Mouse (Mus musculus) limb, embryonic 13.5 days (tissue): ENCODE measurements around the gene Zp3. TPM values are rescaled to one million over a fixed set of nuclear protein-coding genes. Genes with fewer than 3 reads are reported as not detected.

Experiments
- ATAC-seq: fragments of 200-750 bp; cut with Nextera tagmentation; 2 replicates; pipeline ENCODE4 v1.8.0; 2017; ENCODE audit warnings: low read depth, moderate number of reproducible peaks, moderate TSS enrichment; ENCODE audit not compliant: low FRiP score
- H3K27ac ChIP-seq: fragments of 300-500 bp; sonication (generic); 2 replicates; pipeline ENCODE4 v1.5.1; 2015; ENCODE audit warnings: inconsistent platforms, mild to moderate bottlenecking, moderate library complexity
- H3K27me3 ChIP-seq: fragments of 300-500 bp; sonication (generic); 2 replicates; pipeline ENCODE4 v1.6.1; 2015; ENCODE audit warnings: mild to moderate bottlenecking, inconsistent platforms
- H3K36me3 ChIP-seq: fragments of 300-500 bp; sonication (generic); 2 replicates; pipeline ENCODE4 v1.6.1; 2015; ENCODE audit warnings: inconsistent platforms, mild to moderate bottlenecking, moderate library complexity
- H3K4me1 ChIP-seq: fragments of 300-500 bp; sonication (generic); 2 replicates; pipeline ENCODE4 v1.6.1; 2015; ENCODE audit warnings: inconsistent platforms
- H3K4me2 ChIP-seq: fragments of 300-500 bp; sonication (generic); replicated peaks from 2 replicates; pipeline ENCODE4 v1.6.1; 2015; ENCODE audit warnings: inconsistent platforms, mild to moderate bottlenecking, moderate library complexity
- H3K4me3 ChIP-seq: fragments of 300-500 bp; sonication (generic); 2 replicates; pipeline ENCODE4 v1.5.1; 2015; ENCODE audit warnings: moderate library complexity, mild to moderate bottlenecking, inconsistent platforms
- H3K9ac ChIP-seq: fragments of 300-500 bp; sonication (generic); 2 replicates; pipeline ENCODE4 v1.6.1; 2015; ENCODE audit warnings: mild to moderate bottlenecking, inconsistent platforms
- H3K9me3 ChIP-seq: fragments of 300-500 bp; sonication (generic); 2 replicates; pipeline ENCODE4 v1.6.1; 2016; ENCODE audit warnings: inconsistent platforms
- WGBS: fragments of 180-500 bp; shearing (Covaris S2); methylation state at CpG from one replicate; pipeline ENCODE4 v1.1.7; 2015; 5-methylcytosine and 5-hydroxymethylcytosine counted together
- polyA plus RNA-seq: library from polyadenylated mRNA; unstranded; fragments of >200 nt; fragmentation: Nextera tagmentation; extraction: Ambion mirVana; gene quantifications from 2 replicates; pipeline ENCODE4 v1.2.1, GENCODE M21; 2015

Zp3 gene
- polyA plus RNA-seq, 1 experiment from 2014 or later, result 0.22 TPM

DNA sequence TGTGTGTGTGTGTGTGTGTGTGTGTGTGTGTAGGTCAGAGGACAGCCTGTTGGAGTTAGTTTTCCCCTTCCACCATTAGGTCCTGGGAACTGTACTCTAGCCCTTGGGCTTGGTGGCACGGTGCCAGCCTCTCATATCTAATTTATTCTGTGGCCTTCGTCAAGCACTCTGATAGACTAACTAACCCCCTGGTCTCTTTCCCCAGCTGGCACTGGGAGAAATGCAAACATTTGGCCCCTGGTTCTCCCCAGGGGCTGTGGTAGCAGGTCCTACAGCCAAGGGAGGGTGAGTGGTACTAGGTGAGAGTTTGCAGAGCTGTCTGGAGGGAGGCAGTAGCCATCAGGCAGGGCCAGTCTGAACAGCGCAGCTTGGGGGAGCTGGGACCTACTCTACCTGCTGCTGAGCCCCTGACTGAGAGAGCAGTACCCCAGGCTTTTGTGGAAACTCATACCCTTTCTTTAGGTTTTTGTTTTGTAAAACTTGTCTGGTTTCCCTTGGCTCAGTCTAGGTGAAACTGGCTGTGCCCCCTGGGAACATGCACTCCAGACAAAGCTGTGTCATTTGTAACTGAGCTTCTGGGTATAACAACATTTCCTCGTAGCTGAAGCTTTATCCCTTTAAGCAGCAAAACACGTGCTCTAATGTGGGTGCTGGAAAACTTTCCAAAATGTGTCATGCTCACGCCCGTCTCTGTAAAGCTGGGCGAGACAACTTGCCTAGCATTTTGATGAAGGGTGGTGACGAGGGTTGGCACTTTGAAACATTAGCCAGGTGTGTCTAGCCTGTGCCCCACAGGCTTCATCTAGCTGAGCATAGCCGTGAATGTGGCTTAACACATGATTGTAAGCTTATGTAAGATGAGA, 36.3 kb downstream of the Zp3 start:
- H3K27me3 ChIP-seq, result no peaks in the 10 kb centered on the region
- H3K4me3 ChIP-seq, result no peak overlapping the region
- H3K36me3 ChIP-seq, result peaks cover 75% of the 10 kb centered on the region
- ATAC-seq, result no peak
- no peak overlapping the region; the same call in 1 of the 2 replicates for H3K27ac ChIP-seq
- H3K4me2 ChIP-seq, result no peak overlapping the region
- 66% methylated on average over 10 of the region's 10 CpGs for WGBS
- H3K4me1 ChIP-seq, result peaks cover 21% of the 10 kb centered on the region
- no peaks in the 10 kb centered on the region for H3K9me3 ChIP-seq
- H3K9ac ChIP-seq, result 0 out of 2 replicates have a peak overlapping the region, but pooled peaks have one; percentile 43

DNA sequence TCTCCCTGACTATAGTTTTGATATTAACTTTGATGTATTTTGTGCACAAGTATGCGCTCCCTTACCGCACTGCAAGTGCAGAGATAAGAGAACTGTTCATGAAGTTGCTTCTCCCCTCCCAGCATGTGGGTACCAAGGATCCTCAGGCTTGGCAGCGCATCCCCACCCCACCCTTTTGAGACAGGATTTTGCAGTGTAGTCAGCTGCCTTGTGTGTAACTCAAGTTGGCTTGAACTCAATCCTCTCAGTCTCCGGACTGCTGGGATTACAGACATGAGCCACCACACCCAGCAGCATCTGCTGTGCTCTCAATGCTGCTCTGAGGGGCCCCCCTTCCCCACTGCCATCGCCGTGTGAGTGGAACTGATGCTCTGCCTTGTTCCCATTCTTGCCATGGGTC, 37.4 kb downstream of the Zp3 start:
- no peak for ATAC-seq
- H3K4me2 ChIP-seq, result no peak overlapping the region
- H3K27me3 ChIP-seq, result no peaks in the 10 kb centered on the region
- WGBS, result 95% methylated on average over 6 of the region's 6 CpGs
- H3K27ac ChIP-seq, result no peak overlapping the region
- peaks cover 21% of the 10 kb centered on the region for H3K4me1 ChIP-seq
- H3K36me3 ChIP-seq, result peaks cover 75% of the 10 kb centered on the region
- no peak overlapping the region for H3K9ac ChIP-seq
- H3K4me3 ChIP-seq, result no peak overlapping the region
- no peaks in the 10 kb centered on the region for H3K9me3 ChIP-seq

DNA sequence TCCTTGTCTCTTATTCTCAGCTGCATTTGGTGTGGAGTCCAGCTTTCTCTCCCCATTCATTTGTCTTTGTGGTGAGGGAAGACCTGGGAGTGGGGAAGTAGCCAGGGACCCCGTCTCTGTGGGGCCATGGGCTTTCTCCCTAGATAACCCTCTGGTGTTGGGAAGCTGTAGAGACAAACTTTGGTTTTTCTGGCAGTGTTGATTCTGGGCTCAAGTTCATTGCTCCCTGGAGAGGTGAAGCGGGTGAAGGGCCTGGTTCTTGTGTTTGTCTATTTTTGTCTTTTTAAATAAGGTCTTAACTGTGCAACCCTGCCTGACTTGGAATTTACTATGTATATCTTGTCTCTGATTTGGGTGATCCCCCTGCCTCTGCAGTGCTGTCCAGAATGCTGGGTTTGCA, 38.8 kb downstream of the Zp3 start:
- no peaks in the 10 kb centered on the region for H3K27me3 ChIP-seq
- H3K4me1 ChIP-seq, result peaks cover 21% of the 10 kb centered on the region
- H3K9ac ChIP-seq, result no peak overlapping the region
- H3K4me2 ChIP-seq, result no peak overlapping the region
- H3K4me3 ChIP-seq, result no peak overlapping the region
- H3K36me3 ChIP-seq, result peaks cover 72% of the 10 kb centered on the region
- WGBS, result 84% methylated on average over 2 of the region's 2 CpGs
- H3K27ac ChIP-seq, result no peak overlapping the region
- no peak for ATAC-seq
- H3K9me3 ChIP-seq, result no peaks in the 10 kb centered on the region

DNA sequence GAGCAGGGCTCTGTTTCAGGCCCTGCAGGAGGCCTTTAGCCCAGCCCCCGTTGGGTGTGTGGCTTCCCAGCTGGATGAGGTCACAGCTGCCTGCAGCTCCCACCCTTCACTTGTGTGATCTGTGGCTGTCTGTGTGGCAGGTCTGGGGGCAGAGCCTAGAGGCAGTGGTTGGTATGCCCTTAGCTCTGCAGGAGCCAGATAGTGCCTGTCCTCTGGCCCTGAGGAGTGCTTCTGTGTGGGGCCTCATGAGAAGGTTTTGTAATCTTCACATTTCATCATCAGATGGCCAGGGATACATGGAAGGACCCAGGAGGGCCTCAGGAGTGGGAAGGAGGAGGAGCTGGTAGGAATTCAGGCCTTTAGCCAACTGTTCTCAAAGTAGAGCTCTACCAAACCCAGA, 40.0 kb downstream of the Zp3 start:
- Histone ChIP-seq H3K9ac (no peak overlapping the region), H3K9me3 (no peaks in the 10 kb centered on the region), H3K36me3 (peaks cover 71% of the 10 kb centered on the region), H3K4me3 (no peak overlapping the region), H3K27ac (no peak overlapping the region), H3K4me1 (peaks cover 21% of the 10 kb centered on the region), H3K4me2 (no peak overlapping the region), H3K27me3 (no peaks in the 10 kb centered on the region)
- no peak for ATAC-seq
- WGBS, result 19% methylated on average over 1 of the region's 1 CpGs

DNA sequence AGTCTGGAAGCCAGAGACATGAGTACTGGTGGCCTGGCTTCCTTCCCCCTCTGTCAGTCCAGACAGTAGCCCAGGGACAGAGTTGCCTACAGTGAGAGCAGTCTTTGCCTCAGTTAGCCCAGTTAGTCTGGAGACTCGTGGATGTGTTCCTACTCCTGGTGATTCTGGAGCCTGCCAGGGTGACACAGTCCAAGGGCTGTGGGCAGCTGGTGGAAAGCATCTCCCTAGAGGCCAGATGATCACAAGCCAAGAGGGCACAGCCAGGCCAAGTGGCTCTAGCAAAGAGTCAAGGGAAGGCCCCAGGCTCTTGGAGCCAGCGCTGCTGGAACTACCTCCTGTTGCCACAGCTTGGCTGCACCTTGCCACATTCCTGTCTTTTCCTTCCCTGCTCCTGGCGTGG, 45.8 kb downstream of the Zp3 start:
- no peaks in the 10 kb centered on the region for H3K27me3 ChIP-seq
- H3K4me1 ChIP-seq, result no peaks in the 10 kb centered on the region
- 77% methylated on average over 3 of the region's 3 CpGs for WGBS
- no peaks in the 10 kb centered on the region for H3K9me3 ChIP-seq
- no peak overlapping the region for H3K27ac ChIP-seq
- ATAC-seq, result no peak
- peaks cover 83% of the 10 kb centered on the region for H3K36me3 ChIP-seq
- H3K4me2 ChIP-seq, result no peak overlapping the region
- H3K4me3 ChIP-seq, result no peak overlapping the region
- H3K9ac ChIP-seq, result no peak overlapping the region

DNA sequence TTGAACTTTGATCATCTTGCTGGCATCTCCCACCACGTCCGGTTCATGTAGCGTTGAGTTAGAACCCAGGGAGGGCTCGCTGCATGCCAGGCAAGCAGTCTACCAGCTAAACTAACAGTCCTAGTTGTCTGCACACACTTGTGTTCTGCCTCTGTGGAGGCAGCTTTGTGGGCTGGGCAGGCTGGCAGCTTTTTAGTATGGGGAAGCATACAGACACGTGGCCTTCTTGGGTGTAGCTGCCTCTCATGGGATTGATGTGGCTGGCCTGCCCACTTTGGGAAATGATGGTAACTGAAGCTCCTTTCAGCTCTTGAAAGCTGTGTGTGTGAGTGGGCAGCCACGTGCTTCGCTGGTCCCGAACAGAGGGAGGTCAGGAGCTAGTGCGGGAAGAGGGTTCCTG, 47.0 kb downstream of the Zp3 start:
- no peak overlapping the region for H3K27ac ChIP-seq
- ATAC-seq, result no peak
- H3K27me3 ChIP-seq, result no peaks in the 10 kb centered on the region
- H3K9ac ChIP-seq, result no peak overlapping the region
- WGBS, result 91% methylated on average over 9 of the region's 9 CpGs
- H3K9me3 ChIP-seq, result no peaks in the 10 kb centered on the region
- H3K4me1 ChIP-seq, result no peaks in the 10 kb centered on the region
- H3K4me3 ChIP-seq, result no peak overlapping the region
- peaks cover 85% of the 10 kb centered on the region for H3K36me3 ChIP-seq
- H3K4me2 ChIP-seq, result no peak overlapping the region

DNA sequence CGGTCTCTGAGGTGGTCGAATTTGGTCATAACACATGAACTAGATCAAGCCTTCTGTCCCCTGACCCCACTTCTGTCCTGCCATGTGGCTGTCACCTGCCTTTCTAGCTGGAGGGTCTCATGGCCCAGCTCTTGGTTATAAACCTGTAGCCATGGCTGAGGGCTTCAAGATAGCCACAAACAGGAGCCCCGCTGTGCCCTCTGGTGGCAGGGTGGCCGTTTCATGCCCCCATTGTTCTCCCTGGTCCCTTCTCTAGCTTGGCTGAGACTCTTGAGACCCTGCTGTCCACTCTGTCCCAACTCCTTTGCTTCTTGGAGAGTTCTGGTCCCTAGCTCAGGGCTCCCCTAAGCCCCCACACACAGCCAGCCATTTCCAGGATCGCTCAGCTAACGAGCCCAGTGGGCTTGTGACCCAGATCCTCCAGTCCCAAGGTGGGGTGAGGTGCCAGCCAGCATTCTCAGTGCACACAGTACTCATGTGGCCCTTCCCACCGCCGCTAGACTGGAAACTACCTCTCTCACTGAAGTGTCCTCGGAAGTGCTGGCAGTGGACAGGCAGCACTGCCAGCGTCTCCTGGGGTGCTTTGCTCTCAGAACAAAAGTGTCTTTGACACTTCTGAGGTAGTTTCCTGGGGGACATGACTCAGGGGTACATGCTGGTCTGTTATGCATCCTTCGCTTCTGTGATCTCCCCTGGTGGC, 47.9 kb downstream of the Zp3 start:
- WGBS, result 86% methylated on average over 11 of the region's 11 CpGs
- Histone ChIP-seq H3K9ac (no peak overlapping the region), H3K4me1 (no peaks in the 10 kb centered on the region), H3K4me3 (no peak overlapping the region), H3K27ac (no peak overlapping the region), H3K4me2 (no peak overlapping the region), H3K36me3 (peaks cover 85% of the 10 kb centered on the region), H3K9me3 (no peaks in the 10 kb centered on the region), H3K27me3 (no peaks in the 10 kb centered on the region)
- no peak for ATAC-seq

DNA sequence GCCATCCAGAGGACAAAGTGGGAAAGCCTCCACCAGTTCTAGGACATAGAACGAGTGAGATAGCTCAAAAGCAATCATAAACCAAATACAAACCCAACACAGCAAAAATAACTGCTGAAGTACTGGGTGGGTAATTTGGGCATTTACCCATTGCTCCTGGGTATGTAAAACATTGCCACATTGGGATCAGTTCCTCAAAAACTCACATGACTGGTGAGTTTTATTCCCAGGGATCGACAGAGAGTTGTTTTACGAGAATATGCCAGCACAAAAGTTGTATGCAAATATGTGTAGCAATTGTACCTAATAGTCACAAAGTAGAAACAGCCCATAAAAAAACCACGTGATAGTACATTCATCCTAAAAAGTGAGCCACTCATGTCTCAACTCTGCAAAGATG, 55.0 kb downstream of the Zp3 start:
- Histone ChIP-seq H3K4me1 (no peaks in the 10 kb centered on the region), H3K4me2 (no peak overlapping the region), H3K9me3 (no peaks in the 10 kb centered on the region), H3K9ac (no peak overlapping the region), H3K27ac (no peak overlapping the region), H3K4me3 (no peak overlapping the region), H3K36me3 (peaks cover 34% of the 10 kb centered on the region), H3K27me3 (no peaks in the 10 kb centered on the region)
- WGBS, result 74% methylated on average over 4 of the region's 4 CpGs
- no peak for ATAC-seq

DNA sequence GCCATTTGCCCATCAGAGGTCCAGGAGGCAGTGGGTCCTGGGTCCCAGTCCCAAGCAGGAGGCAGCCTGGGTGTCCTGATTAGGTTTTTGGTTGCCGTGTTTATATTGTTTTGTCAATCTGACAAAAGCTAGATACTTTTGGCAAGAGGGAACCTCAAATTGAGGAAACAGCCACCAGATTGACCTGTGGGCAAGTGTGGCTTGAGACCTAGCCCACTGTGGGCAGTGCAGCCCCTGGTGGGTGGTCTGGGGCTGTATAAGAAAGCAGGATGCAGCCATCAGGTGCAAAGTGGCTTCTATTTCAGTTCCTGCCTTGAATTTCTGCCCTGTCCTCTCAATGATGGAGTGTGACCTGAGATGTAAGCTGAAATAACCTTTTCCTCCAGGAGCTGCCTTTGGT, 55.4 kb downstream of the Zp3 start:
- Histone ChIP-seq H3K4me3 (no peak overlapping the region), H3K27ac (no peak overlapping the region), H3K27me3 (no peaks in the 10 kb centered on the region), H3K36me3 (peaks cover 29% of the 10 kb centered on the region), H3K4me1 (no peaks in the 10 kb centered on the region), H3K9ac (no peak overlapping the region), H3K4me2 (no peak overlapping the region), H3K9me3 (no peaks in the 10 kb centered on the region)
- WGBS, result 91% methylated on average over 1 of the region's 1 CpGs
- ATAC-seq, result no peak

DNA sequence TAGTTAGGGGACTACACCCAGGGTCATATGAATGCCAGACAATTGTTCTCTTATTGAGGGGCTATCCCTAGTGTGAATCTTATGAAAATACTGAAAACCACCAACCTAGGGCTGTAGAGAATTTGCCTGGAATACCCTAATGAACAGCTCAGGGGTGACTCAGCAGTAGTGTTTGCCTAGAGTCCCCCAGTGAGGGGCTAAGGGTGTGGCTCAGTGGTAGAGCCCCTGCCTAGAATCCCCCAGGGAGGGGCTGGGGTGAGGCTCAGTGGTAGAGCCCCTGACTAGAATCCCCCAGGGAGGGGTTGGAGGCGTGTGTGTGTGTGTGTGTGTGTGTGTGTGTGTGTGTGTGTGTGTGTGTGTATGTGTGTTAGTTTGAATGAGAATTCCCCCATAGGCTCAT, 56.8 kb downstream of the Zp3 start:
- no peak overlapping the region for H3K4me2 ChIP-seq
- H3K4me1 ChIP-seq, result no peaks in the 10 kb centered on the region
- WGBS, result 67% methylated on average over 1 of the region's 1 CpGs
- ATAC-seq, result no peak
- H3K27ac ChIP-seq, result no peak overlapping the region
- peaks cover 16% of the 10 kb centered on the region for H3K36me3 ChIP-seq
- no peak overlapping the region for H3K4me3 ChIP-seq
- H3K9me3 ChIP-seq, result no peaks in the 10 kb centered on the region
- no peak overlapping the region for H3K9ac ChIP-seq
- H3K27me3 ChIP-seq, result no peaks in the 10 kb centered on the region
